Mouse (Mus musculus) gastrocnemius, adult 8-10 months (tissue): ENCODE results near the gene Six2. TPM values are rescaled to one million over a fixed set of nuclear protein-coding genes. Genes with fewer than 3 reads are reported as not detected.

Source experiments
- DNase-seq, 2 experiments: peaks; one replicate each; pipeline ENCODE4 v3.0.0; 2022; ENCODE audit warnings: low spot score in 2 of 2
- total RNA-seq, 4 experiments: library from RNA; stranded (reverse); gene quantifications; 2 replicates each; pipeline ENCODE4 v1.2.4; 2022

Six2 gene
- 10 to 100 TPM; 24.2 to 32.0 (median 27.8) TPM for total RNA-seq

GRCm38 (mm10) chr17:85688236-85688910 is at the start of gene Six2:
Gene Six2, minus strand, starts transcription at chr17:85688274.
- DNase-seq: peak; percentile 64 to 82

- no peak for DNase-seq
Measured at GRCm38 (mm10) chr17:85737090-85737780, 49.2 kb upstream of the Six2 start.

GRCm38 (mm10) chr17:85731329-85731728 is 43.3 kb upstream of the Six2 start:
- no peak for DNase-seq

- DNase-seq: no peak
Measured at GRCm38 (mm10) chr17:85730231-85731015, 42.3 kb upstream of the Six2 start.

- DNase-seq: peak in 1 of 2 experiments; percentile 7
Measured at GRCm38 (mm10) chr17:85728071-85728718, 40.1 kb upstream of the Six2 start.

DNA sequence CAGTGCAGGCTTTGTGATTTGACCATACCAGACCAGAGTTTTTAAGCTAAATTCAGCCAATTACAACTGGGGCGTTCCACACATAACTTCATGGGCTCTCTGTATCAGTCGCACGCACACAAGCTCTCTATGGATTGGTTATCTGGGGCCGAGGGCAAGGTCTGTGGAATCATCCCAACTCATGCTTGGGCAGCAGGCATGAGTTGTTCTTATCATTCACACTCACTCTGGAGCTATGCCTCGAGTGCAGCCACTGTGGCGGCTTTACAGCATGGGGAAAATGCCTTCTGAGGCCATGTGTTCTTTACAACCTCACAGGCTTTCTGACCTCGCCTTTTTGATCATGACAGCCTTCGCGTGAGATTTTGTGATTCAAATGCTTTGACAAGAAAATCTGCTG is 37.9 kb upstream of the Six2 start:
- no peak for DNase-seq

DNA sequence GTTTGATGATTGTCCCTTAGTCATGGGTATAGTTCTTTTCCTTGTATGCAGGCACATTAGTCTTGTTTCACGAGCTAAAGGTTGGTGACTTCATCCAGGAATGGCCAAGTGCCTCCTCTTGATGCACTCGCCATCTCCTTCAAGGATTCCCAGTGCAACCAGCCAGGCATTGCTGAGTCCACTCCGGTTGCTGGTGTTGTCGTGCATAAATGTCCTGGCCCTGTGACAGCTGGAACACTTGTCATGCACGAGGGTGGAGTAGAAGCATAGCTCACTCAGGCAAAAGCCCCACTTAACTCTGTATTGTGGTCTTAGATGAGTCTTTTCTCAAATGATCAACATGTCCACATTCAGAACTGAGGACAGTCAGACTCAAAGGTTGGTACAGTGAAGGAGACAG is 35.1 kb upstream of the Six2 start:
- DNase-seq: no peak

DNA sequence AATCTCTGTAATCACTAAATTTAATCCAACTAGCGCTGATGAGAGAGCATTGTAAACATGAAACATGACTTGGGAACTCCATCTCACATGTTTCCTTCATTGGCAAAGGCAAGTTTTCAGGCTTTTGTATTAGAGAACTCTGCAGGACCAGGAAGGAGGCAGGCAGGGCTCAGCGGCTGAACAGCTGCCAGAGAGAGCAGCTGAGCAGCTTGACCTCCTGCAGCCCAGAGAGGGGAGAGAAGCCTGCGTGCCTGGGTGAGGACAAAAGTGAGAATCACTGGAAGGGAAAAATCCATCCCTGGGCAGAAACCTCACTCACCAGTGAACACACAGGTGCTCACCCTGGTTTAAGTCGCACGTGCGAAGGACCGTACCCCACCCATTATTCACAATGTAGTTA is 29.2 kb upstream of the Six2 start:
- no peak for DNase-seq

GRCm38 (mm10) chr17:85715784-85716183 is 27.7 kb upstream of the Six2 start:
- DNase-seq: no peak

- no peak for DNase-seq
Measured at GRCm38 (mm10) chr17:85714370-85714769, 26.3 kb upstream of the Six2 start.

- no peak for DNase-seq
Measured at GRCm38 (mm10) chr17:85712874-85713273, 24.8 kb upstream of the Six2 start.

DNA sequence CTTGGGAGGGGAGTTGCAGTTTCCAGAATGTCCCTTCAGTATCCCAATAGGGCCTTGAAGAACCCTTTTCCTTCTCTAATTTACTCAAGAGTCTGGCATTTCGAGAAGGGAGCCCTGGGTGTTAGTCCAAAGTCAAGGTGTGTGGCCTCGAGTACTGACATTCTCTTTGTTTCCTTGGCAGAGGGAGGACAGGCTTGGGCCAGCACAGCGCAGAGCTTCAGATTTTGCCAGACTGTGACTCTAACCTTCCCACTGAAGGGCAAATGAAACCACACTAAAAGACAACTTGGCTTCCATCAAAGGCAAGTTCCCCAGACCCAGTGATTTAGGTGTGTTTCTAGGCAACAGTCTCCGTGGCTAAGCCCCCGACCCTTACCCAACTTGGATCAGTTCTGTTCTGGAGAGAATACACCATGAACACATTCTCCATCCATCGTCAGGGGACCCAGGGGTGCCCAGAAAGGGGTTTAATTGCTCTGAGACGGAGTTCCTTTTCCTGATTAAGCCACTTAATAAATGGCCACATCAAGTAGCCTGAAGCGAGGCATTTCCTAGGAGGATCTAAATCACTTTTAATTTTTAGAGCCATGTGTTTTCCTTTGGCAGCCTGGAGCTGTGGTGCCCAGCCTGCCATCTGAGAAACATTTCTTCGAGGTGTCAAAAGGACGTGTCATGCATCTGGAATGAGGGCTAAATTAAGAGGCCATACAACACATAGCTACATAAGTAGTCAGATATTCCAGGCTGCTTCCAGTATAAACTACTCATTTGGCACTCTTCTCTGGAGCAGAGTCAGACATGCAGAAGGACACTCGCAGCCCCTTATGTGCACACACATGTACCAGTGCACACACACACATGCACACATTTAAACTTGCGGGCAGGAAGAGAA is 16.5 kb upstream of the Six2 start:
- DNase-seq: no peak

DNA sequence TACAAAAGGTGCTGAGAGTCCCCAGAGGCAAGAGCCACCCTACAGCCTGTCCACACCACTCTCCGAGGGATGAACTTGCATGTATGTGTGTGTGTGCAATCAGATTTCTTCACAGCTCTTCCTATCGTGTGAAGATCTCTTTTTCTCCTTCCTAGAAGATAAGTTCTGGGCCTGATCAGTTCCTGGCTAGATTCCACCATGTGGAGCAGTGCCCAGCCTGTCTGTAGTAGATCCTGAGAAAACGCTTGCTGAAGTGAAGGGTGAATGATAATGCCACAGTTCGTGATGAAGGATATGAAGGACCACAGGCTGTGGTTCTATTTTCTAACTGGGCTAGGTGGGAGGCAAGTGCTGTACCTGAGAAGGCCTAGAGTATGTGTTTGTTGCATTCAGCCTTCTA is 12.0 kb upstream of the Six2 start:
- DNase-seq: no peak

DNA sequence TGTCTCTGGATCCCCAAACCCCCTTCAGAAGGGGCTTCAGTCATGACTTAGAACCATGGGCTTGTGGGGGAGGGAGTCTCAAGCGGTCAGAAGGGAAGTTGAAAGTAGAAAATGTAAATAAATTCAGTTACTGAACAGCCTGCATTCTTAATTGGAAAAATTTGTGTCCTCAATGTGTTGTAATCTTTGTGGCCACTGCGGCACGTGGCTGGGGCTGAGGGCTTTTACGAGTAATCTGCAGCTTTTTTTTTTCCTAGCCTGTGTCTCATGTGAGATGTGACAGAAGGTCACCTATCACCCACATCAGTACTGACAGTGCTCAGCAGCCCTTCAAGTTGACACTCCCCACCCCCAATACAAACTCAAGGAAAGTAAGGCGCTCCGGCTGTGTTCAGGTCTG is 10.6 kb upstream of the Six2 start:
- no peak for DNase-seq

GRCm38 (mm10) chr17:85697976-85698375 is 9.9 kb upstream of the Six2 start:
- DNase-seq: no peak

DNA sequence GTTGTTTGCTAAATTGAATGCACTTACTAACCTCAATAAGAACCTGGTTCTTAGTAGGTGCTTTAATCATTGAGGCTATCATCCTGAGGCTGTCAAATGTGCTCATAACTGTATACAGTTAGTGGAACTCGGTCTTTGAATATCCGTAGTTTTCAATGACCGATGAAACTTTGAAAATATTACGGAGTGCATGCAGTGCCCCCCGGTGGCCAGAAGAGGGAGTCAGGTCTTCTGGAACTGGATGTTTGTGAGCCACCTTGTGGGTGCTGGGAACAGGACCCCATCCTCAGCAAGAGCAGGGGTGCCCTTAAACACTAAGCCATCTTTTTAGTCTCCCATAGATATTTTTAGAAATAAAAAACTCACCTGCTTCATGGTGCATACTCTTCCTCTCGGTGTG is 6.4 kb upstream of the Six2 start:
- DNase-seq: no peak

DNA sequence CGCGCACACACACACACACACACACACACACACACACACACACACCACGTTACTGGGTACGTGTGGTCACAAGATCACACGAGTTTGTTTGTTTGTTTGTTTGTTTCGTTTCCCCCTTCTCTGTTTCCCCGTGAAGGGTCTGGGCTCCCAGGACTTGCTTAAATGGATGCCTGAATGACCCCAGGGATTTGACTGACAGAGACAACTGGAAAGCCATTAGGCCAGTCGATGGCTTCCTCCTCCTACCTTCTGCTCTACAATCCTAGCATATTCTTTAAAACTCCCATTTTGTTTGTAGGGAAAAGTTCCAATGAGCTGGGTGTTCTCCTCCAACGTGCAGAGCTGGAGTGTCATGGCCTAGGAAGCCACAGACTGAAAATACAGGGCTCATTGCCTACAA is 5.0 kb upstream of the Six2 start:
- DNase-seq: no peak

DNA sequence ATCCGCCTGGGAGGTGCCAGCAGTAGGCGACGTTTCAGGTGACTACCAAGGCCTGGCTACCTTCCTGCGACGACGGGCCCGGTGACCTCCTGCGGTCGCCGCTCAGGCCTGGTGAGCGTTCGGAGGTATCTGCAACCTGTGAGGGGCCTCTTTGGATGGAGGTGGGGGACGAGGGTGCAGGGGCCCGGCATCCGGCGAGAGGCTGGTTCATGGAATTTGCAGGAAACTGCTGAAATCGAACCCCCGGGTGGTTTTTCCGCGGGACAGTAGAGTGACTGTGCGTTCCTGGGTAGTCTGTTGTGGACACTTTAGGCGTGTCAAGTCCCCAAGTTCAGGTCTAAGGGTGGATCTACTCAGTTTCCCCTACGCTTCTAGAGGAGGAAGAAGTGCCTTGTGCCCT is 4.5 kb upstream of the Six2 start:
- no peak for DNase-seq

- DNase-seq: no peak
Measured at GRCm38 (mm10) chr17:85691701-85692536, 3.8 kb upstream of the Six2 start.

GRCm38 (mm10) chr17:85690969-85691335 is 2.9 kb upstream of the Six2 start:
- no peak for DNase-seq
